Mouse (Mus musculus): ENCODE results near the gene Dcun1d2. TPM values are rescaled to one million over a fixed set of nuclear protein-coding genes. Genes with fewer than 3 reads are reported as not detected.

Dcun1d2 gene
- polyA plus RNA-seq, 1 experiment = 5.4 TPM

DNA sequence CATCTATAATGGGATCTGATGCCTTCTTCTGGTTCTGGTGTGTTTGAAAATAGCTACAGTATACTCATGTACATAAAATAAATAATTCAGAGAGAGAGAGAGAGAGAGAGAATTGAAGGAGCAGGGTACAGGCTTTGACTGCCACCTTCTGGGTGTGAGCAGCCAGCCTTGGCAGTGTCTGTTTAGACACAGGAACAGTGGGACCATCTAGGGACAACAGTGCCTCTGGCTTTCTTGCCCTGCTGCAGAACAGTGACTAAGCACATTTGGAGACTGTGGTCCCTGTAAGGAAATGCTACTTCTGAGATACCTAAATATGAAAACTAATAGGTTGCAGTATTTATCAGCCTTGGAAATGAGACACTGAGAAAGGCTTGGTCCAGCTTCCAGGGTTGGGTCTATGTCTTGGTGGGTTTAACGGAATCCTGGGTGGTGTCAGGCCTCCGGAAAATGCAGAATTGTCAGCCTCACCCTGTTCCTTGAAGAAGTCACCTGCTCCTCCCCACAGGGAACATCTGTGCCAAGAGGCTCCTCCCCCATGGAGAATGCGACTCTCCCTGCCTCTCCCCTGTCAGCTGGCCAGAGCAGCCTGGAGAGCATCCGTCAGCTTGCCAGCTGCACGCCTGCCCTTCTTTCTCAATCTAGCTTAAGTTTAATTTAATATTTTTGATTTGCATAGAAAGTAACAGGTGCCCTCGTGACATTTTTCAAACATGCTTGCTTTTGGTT is 79.1 kb downstream of the Dcun1d2 start:
- TF ChIP-seq POLR2A (IDR thresholded peaks at IDR 0.05; ENCODE audit: control insufficient read depth, low read depth, low read length) (no peak), CTCF (IDR thresholded peaks at IDR 0.05; ENCODE audit: control insufficient read depth, insufficient read depth, insufficient replicate concordance, low read depth, low read length) (no peak; the same call in 1 of the 2 replicates)
- Histone ChIP-seq H3K27ac (ENCODE audit: control insufficient read depth, insufficient read depth, low read depth, low read length) (no peak overlapping the region), H3K4me1 (ENCODE audit: control insufficient read depth, insufficient read depth, low read length) (peaks cover 12% of the 10 kb centered on the region), H3K36me3 (ENCODE audit: control insufficient read depth, insufficient read depth, low read length) (no peaks in the 10 kb centered on the region), H3K4me3 (ENCODE audit: control insufficient read depth, low read depth, low read length) (no peak overlapping the region), H3K27me3 (ENCODE audit: control insufficient read depth, insufficient read depth, low read length) (no peaks in the 10 kb centered on the region)

- Histone ChIP-seq H3K36me3 (ENCODE audit: control insufficient read depth, insufficient read depth, low read length) (no peaks in the 10 kb centered on the region), H3K4me3 (ENCODE audit: control insufficient read depth, low read depth, low read length) (no peak overlapping the region), H3K4me1 (ENCODE audit: control insufficient read depth, insufficient read depth, low read length) (peaks cover 3% of the 10 kb centered on the region), H3K27me3 (ENCODE audit: control insufficient read depth, insufficient read depth, low read length) (no peaks in the 10 kb centered on the region), H3K27ac (ENCODE audit: control insufficient read depth, insufficient read depth, low read depth, low read length) (no peak overlapping the region)
- no peak for TF ChIP-seq CTCF (IDR thresholded peaks at IDR 0.05; ENCODE audit: control insufficient read depth, insufficient read depth, insufficient replicate concordance, low read depth, low read length)
- no peak for TF ChIP-seq POLR2A (IDR thresholded peaks at IDR 0.05; ENCODE audit: control insufficient read depth, low read depth, low read length)
Measured at GRCm38 (mm10) chr8:13206290-13206689, 81.6 kb downstream of the Dcun1d2 start.

Other genes with a start within 250 kb of the Dcun1d2 start
- 0.07 and 0.18 TPM in 2 replicates for gene Proz, start 227.2 kb downstream of the Dcun1d2 start, polyA plus RNA-seq (2012; rRNA removed)
- gene Pcid2, start 182.7 kb downstream of the Dcun1d2 start, polyA plus RNA-seq (2012; rRNA removed) = 54.1 and 61.8 TPM in 2 replicates
- gene Cul4a, start 182.5 kb downstream of the Dcun1d2 start, polyA plus RNA-seq (2012; rRNA removed) = 65.5 and 68.3 TPM in 2 replicates
- 583 and 634 TPM in 2 replicates for gene Lamp1, start 129.0 kb downstream of the Dcun1d2 start, polyA plus RNA-seq (2012; rRNA removed)
- 1.6 and 97.7 TPM in 2 replicates for gene Grtp1, start 87.5 kb downstream of the Dcun1d2 start, polyA plus RNA-seq (2012; rRNA removed)
- gene Adprhl1, start 34.0 kb downstream of the Dcun1d2 start, polyA plus RNA-seq (2012; rRNA removed) = 0.06 TPM in 1 of 2 replicates, not detected in the other
- 11.5 and 14.2 TPM in 2 replicates for gene Tmco3, start 59 bp upstream of the Dcun1d2 start, polyA plus RNA-seq (2012; rRNA removed)
- 42.0 and 44.9 TPM in 2 replicates for gene Tfdp1, start 50.6 kb upstream of the Dcun1d2 start, polyA plus RNA-seq (2012; rRNA removed)
- 0.10 TPM in 1 of 2 replicates, not detected in the other for gene Atp4b, start 108.7 kb upstream of the Dcun1d2 start, polyA plus RNA-seq (2012; rRNA removed)
- gene Grk1, start 117.0 kb upstream of the Dcun1d2 start, polyA plus RNA-seq (2012; rRNA removed) = 0.01 and 0.04 TPM in 2 replicates
- 4.0 TPM in 2 replicates for gene Tmem255b, start 147.1 kb upstream of the Dcun1d2 start, polyA plus RNA-seq (2012; rRNA removed)
- gene Gas6, start 206.4 kb upstream of the Dcun1d2 start, polyA plus RNA-seq (2012; rRNA removed) = 54.9 and 57.8 TPM in 2 replicates